Mouse (Mus musculus) embryonic fibroblast, embryonic 13.5 days (primary cell): ENCODE measurements at regions not wholly inside any gene's neighbourhood (a gene's known extent, or its start where the extent isn't known, plus 50 kb on each side); places are given as distances from the start of the nearest gene placed in this dataset.

Source experiments
- H3K27ac ChIP-seq: 2 replicates; pipeline ENCODE4 v1.5.1; 2012; ENCODE audit warnings: low read length, control low read depth, inconsistent platforms; ENCODE audit not compliant: insufficient read depth
- H3K4me1 ChIP-seq: 2 replicates; pipeline ENCODE4 v1.6.1; 2011; ENCODE audit warnings: low read length; ENCODE audit not compliant: control insufficient read depth, insufficient read depth
- H3K4me3 ChIP-seq: 2 replicates; pipeline ENCODE4 v1.5.1; 2011; ENCODE audit warnings: mild to moderate bottlenecking, control low read depth, low read length; ENCODE audit not compliant: insufficient read depth
- CTCF ChIP-seq: IDR thresholded peaks from 2 replicates; pipeline ENCODE4 v1.5.1; 2011; ENCODE audit warnings: mild to moderate bottlenecking, control low read depth, low read length, moderate library complexity, borderline replicate concordance; ENCODE audit not compliant: insufficient read depth
- POLR2A ChIP-seq: IDR thresholded peaks from 2 replicates; pipeline ENCODE4 v1.6.1; 2011; ENCODE audit warnings: low read depth, mild to moderate bottlenecking, control low read depth, low read length, moderate library complexity

DNA sequence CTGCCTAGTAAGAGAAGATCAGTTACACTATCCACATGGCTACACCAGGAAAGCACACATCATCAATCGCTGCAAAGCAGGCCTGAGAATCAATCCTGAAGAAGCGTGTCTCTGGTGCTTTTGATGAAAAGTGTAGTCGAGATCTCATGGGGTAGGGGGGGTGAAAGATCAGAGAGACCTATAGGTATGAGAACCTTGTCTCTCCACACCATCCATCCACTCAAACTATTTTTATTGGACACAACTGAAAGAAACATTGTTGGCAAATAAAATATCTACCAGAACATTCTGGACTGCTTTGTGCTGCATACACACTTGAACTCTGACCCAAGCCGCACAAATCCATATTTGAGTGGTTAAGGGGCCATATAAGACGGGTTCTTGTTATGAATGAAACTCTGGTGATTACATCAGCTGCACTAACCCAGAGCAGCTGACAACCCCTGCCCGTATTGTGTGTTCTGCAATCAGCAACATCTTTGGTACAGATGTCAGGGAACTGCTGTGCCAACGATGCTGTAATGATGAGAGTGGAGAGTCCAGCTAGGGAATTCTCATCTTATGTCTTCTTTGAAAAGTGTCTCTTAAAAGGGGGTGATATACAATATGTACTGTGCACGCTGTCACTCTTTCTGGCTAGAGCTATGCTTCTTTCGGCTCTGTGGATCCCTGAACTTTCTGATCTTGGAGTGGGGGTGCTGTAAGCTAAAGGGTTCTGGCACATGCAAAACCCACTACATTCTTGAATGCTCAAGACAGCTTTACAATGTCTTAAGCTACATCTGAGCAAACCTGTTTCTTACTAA lies 145.6 kb upstream of the Nt5e start:
- TF ChIP-seq CTCF (no peak), POLR2A (no peak)
- no peak overlapping the region for H3K4me3 ChIP-seq
- H3K27ac ChIP-seq: no peak overlapping the region
- H3K4me1 ChIP-seq: no peaks in the 10 kb centered on the region

DNA sequence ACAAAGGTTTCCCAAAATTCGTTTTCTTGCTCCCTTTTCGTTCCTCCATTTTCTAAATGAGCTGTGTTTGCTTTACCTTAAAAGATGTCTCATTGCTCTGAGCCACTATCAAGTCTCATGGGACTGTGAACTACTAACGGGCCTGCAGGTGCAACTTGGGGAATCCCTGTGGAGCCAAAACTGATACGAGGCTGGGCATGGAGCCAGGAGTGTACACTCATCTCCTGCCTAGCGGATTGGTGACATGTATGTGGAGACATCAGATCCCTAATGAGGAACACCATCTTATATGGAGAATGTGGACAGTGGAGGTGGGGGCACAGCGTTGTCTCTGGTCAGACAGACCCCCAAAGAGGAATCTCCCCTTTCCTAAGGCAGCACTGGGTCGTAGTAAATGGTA lies 119.6 kb upstream of the Nt5e start:
- Histone ChIP-seq H3K27ac (no peak overlapping the region), H3K4me1 (no peaks in the 10 kb centered on the region), H3K4me3 (no peak overlapping the region)
- TF ChIP-seq CTCF: no peak
- TF ChIP-seq POLR2A: no peak

DNA sequence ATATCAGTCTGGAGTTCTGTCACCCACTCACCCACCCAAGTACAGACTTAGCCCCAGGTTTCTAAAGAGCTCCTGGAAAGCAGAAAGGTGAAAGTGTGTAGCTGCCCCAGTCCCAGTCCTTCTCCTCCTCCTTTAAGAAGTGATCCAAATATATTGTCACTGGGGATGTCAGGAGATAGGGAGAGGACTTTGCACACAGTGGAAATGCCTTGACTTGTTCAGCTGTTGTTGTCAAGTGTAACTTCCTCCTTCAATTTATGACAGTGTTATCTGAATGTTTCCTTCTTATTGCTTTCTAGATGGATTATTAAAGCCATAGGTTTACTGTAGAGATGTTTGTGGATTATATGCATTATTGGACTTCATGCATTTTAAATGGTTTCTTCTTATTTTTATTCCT lies 119.0 kb upstream of the Nt5e start:
- H3K27ac ChIP-seq: no peak overlapping the region
- no peaks in the 10 kb centered on the region for H3K4me1 ChIP-seq
- TF ChIP-seq POLR2A (no peak), CTCF (no peak)
- H3K4me3 ChIP-seq: no peak overlapping the region

DNA sequence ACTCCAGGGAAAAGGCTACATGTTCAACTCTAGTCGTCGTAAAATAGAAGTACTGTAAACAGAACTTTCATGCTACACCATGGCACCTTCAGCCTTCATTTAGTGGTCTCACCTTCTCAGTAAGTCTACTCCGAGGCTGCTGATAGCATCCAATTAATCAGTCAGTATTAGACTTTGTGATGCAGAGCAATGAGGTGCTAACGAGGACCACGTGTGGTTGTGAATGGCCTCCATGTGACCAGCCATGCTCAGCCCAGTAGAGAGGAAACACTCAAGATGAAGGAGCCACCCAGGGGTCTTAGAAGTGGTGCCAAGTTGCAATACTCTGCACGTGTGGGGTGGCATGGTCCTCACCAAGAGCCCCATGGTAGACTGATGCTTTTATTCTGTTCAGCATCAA lies 112.2 kb upstream of the Nt5e start:
- Histone ChIP-seq H3K27ac (no peak overlapping the region), H3K4me1 (no peaks in the 10 kb centered on the region), H3K4me3 (no peak overlapping the region)
- TF ChIP-seq CTCF (no peak), POLR2A (no peak)

DNA sequence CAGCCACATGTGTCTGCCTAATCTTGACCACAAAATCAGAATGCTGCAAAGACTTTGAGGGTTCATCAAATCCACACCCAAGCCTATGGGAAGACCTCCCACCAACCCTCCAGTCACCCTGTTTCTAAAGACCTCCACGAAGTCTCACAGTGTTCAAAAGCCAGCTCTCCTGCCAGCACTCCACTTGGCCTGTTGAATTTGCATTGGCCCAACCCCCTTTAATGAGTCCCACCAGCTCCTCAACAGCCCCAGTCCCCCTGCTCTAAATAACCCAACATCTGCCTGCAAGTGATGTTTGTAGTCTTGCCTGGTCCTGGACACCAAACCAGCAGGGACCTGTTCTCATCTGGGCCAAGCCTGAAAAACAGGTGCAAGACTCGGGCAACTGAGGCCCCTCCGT lies 106.6 kb upstream of the Nt5e start:
- Histone ChIP-seq H3K27ac (no peak overlapping the region), H3K4me1 (no peaks in the 10 kb centered on the region; the same call in 1 of the 2 replicates), H3K4me3 (no peak overlapping the region)
- TF ChIP-seq CTCF: no peak
- no peak for TF ChIP-seq POLR2A

DNA sequence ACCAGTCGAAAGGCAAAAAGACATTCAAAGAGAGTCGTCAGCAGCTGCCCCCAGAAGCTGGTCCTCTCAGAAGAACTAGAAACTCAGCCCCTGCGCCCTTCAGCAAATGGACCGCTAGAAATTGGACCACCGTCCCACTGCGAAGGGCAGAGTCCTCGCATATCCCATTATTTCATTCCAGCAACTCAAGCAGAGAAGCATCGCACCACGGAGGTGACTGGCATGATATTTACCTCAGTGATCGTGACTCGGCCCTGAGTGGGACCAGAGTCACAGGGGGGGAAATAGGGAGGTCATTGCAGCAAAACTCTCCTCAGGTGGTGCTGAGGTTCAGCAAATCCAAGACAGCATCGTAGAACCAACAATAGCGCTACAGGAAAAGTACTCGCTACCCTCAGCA lies 105.7 kb upstream of the Nt5e start:
- H3K4me3 ChIP-seq: no peak overlapping the region
- TF ChIP-seq CTCF (no peak), POLR2A (no peak)
- H3K4me1 ChIP-seq: no peaks in the 10 kb centered on the region; the same call in 1 of the 2 replicates
- no peak overlapping the region for H3K27ac ChIP-seq

DNA sequence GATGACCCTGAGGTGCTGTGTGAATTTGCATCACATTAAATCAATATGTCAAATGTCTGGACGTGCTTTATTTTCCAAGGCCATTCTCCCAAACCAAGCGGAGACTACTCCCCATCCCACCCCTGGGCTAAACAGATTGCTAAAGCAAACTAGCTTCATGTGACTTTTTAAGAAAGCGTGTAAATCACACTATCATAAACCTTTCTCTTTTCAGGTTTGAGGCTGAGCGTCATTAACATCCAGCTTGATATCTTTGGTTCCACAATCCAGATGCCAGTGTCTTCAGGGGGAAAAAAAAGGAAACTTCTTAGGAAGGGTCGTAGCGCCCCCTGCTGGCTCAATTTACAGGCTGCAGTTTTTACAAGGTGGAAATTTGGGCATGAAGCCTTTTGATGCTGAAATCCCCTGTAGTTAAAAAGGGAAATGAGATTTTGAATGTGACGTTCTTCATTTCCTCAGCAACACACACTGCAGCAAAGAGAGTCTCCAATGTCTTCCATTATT lies 105.1 kb upstream of the Nt5e start:
- no peak overlapping the region for H3K27ac ChIP-seq
- no peak overlapping the region for H3K4me3 ChIP-seq
- no peaks in the 10 kb centered on the region; the same call in 1 of the 2 replicates for H3K4me1 ChIP-seq
- TF ChIP-seq CTCF: no peak
- TF ChIP-seq POLR2A: no peak

DNA sequence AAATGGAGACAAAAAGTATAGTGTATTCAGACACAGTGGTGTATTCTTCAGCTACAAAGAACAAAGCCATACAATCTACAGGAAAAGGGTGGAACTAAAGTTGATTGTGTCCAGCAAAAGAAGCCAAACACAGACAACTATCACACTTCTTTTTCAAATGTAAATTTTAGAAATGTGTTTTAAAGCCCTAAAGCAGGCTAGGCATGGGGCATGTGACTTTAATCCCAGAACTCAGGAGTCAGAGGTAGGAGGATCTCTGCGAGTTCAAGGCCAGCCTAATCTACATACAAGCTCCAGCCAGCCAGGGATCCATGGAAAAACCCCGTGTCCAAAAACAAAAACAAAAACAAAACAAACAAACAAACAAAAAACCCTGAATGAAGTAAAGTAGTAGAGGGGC lies 89.9 kb upstream of the Nt5e start:
- TF ChIP-seq CTCF: no peak
- no peak for TF ChIP-seq POLR2A
- H3K27ac ChIP-seq: no peak overlapping the region
- no peaks in the 10 kb centered on the region for H3K4me1 ChIP-seq
- H3K4me3 ChIP-seq: no peak overlapping the region

DNA sequence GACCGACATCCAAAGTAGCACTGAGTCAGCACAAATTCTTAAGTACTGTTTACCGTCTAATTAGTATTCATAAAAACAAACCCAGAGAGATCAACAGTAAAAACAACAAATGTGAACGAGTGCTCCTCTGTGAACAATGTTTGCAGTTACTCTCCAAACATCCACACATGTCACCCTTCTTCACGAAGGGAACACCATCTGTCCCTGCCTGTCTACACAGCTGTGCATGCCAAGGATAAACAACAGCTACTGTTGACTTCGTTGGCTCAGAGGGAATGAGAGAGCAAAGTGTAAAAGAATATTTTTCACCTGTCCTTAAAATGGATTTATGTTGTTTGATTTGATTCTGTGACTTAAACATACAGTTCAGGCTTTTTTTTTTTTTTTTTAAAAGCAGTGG lies 88.7 kb upstream of the Nt5e start:
- no peak overlapping the region for H3K27ac ChIP-seq
- no peak for TF ChIP-seq POLR2A
- TF ChIP-seq CTCF: no peak
- H3K4me3 ChIP-seq: no peak overlapping the region

DNA sequence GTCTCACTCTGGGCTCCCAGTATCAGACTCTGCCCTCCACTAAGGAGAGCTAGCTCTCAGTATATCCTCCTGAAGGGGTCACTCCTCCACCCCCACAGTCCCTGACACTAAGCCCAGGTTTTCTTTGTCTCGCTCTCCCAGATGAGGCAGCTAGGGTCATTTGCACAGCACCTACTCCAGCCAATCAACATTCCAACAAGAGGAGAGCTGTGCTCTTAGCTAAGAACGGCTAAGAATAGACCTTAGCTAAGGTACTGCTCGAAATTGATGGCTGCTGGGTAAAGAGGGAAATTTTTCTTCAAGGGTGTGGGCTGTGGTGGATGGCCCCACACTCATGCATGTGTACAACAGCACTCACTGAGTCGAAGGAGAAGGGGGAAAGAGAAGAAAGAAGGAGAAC lies 86.3 kb upstream of the Nt5e start:
- TF ChIP-seq POLR2A (no peak), CTCF (no peak)
- no peaks in the 10 kb centered on the region for H3K4me1 ChIP-seq
- no peak overlapping the region for H3K27ac ChIP-seq
- no peak overlapping the region for H3K4me3 ChIP-seq

More for the DNA sequence above, 88.7 kb upstream of the Nt5e start:
- H3K4me1 ChIP-seq: no peaks in the 10 kb centered on the region
